Comparison of ENCODE assay signal across 9 mouse cellular contexts in genomic region chr1:172431836-172432586, GRCm38 (mm10). TPM values are rescaled to one million over a fixed set of nuclear protein-coding genes. Genes with fewer than 3 reads are reported as not detected.
A peak's percentile ranks its signal among the peaks of the same experiment; 100 is the strongest.
DNase-seq lines count a peak whose midpoint lies in the region; ATAC-seq and TF ChIP-seq lines count a peak whose summit lies in the region.
"Had no signal": no experiment of that assay in that cellular context is flagged by ENCODE, and none has a peak within 500 bp of the region (broad histone marks: within the 10 kb centered on the region; RNA-seq: fewer than 3 reads in every experiment).

No protein-coding gene starts in this region.

- no peak overlapping the region for H3K4me3 ChIP-seq in hindbrain, postnatal 0 days (ENCODE audit: low read length)
- H3K4me3 ChIP-seq in hindbrain, embryonic 12.5 days: no peak overlapping the region
- no peak overlapping the region for H3K4me3 ChIP-seq in hindbrain, embryonic 14.5 days (replicated peaks; ENCODE audit: low read length)
- H3K4me3 ChIP-seq: liver, embryonic 13.5 days had no signal

- H3K27me3 ChIP-seq in hindbrain, postnatal 0 days (ENCODE audit: insufficient read depth, low read length): no peaks in the 10 kb centered on the region
- no peaks in the 10 kb centered on the region for H3K27me3 ChIP-seq in hindbrain, embryonic 12.5 days
- no peaks in the 10 kb centered on the region for H3K27me3 ChIP-seq in hindbrain, embryonic 14.5 days (ENCODE audit: control insufficient read depth, insufficient read depth, low read length)
- H3K27me3 ChIP-seq: liver, embryonic 13.5 days had no signal

- no peaks in the 10 kb centered on the region for H3K36me3 ChIP-seq in hindbrain, postnatal 0 days (ENCODE audit: insufficient read depth, low read length)
- H3K36me3 ChIP-seq in hindbrain, embryonic 12.5 days: no peaks in the 10 kb centered on the region
- no peaks in the 10 kb centered on the region for H3K36me3 ChIP-seq in hindbrain, embryonic 14.5 days (replicated peaks; ENCODE audit: control insufficient read depth, insufficient read depth)
- H3K36me3 ChIP-seq: liver, embryonic 13.5 days had no signal

- no peaks in the 10 kb centered on the region for H3K4me1 ChIP-seq in hindbrain, postnatal 0 days (ENCODE audit: insufficient read depth, low read length)
- no peaks in the 10 kb centered on the region for H3K4me1 ChIP-seq in hindbrain, embryonic 12.5 days
- no peaks in the 10 kb centered on the region for H3K4me1 ChIP-seq in hindbrain, embryonic 14.5 days (replicated peaks; ENCODE audit: control insufficient read depth, insufficient read depth, low read length)

- no peak overlapping the region for H3K4me2 ChIP-seq in hindbrain, postnatal 0 days (ENCODE audit: low read depth, low read length)
- no peak overlapping the region for H3K4me2 ChIP-seq in hindbrain, embryonic 12.5 days (replicated peaks)
- H3K4me2 ChIP-seq in hindbrain, embryonic 14.5 days (replicated peaks): no peak overlapping the region
- H3K4me2 ChIP-seq: liver, embryonic 13.5 days had no signal

- no peak overlapping the region for H3K9ac ChIP-seq in hindbrain, postnatal 0 days (replicated peaks; ENCODE audit: low read length)
- no peak overlapping the region for H3K9ac ChIP-seq in hindbrain, embryonic 12.5 days
- no peak overlapping the region for H3K9ac ChIP-seq in hindbrain, embryonic 14.5 days
- H3K9ac ChIP-seq: liver, embryonic 13.5 days had no signal

- WGBS in hindbrain, postnatal 0 days: 49% methylated on average over 4 of the region's 4 CpGs
- WGBS in hindbrain, embryonic 12.5 days: 51% methylated on average over 4 of the region's 4 CpGs
- 54% methylated on average over 4 of the region's 4 CpGs for WGBS in hindbrain, embryonic 14.5 days

- H3K9me3 ChIP-seq in hindbrain, postnatal 0 days (ENCODE audit: low read length): no peaks in the 10 kb centered on the region
- H3K9me3 ChIP-seq in hindbrain, embryonic 12.5 days (replicated peaks): no peaks in the 10 kb centered on the region
- no peaks in the 10 kb centered on the region for H3K9me3 ChIP-seq in hindbrain, embryonic 14.5 days (ENCODE audit: control insufficient read depth, low read length)
- H3K9me3 ChIP-seq: liver, embryonic 13.5 days had no signal

- H3K27ac ChIP-seq in hindbrain, postnatal 0 days: no peak overlapping the region
- no peak overlapping the region for H3K27ac ChIP-seq in hindbrain, embryonic 12.5 days
- H3K27ac ChIP-seq in hindbrain, embryonic 14.5 days: no peak overlapping the region
- H3K27ac ChIP-seq: liver, embryonic 13.5 days had no signal

- TF ChIP-seq CTCF in hindbrain, postnatal 0 days (IDR thresholded peaks at IDR 0.05; ENCODE audit: low read depth): no peak

- peak; percentile 6 for DNase-seq in hindbrain, postnatal 0 days (ENCODE audit: low spot score)
- DNase-seq in gonadal fat pad, adult 2 months (ENCODE audit: low read depth): peak; percentile 89
- peak; percentile 62 for DNase-seq in kidney, adult 11 months
- peak; percentile 58 for DNase-seq in lung, postnatal 36 days
- DNase-seq in spleen, postnatal 10 days (ENCODE audit: low spot score in 2 of 2): no peak
- no peak for DNase-seq in right cerebral cortex, postnatal 4 days
- DNase-seq in hindbrain, embryonic 14.5 days (ENCODE audit: low spot score): no peak
- DNase-seq: liver, embryonic 13.5 days had no signal

- no peak for ATAC-seq in hindbrain, postnatal 0 days
- ATAC-seq in hindbrain, embryonic 12.5 days (ENCODE audit: low FRiP score): no peak
- ATAC-seq in hindbrain, embryonic 14.5 days (ENCODE audit: low FRiP score): no peak

RNA-seq across cellular contexts. Expression of gene Slamf9, which starts 43.1 kb away (rescaled TPM):
- not detected in 2 replicates for total RNA-seq in hindbrain, postnatal 0 days (2014; rRNA removed)
- 0.39 and 0.49 TPM in 2 replicates for polyA plus RNA-seq in hindbrain, postnatal 0 days (2015; fragmentation: Nextera tagmentation; extraction: Ambion mirVana)
- 0.27 and 0.40 TPM in 2 replicates for polyA plus RNA-seq in hindbrain, embryonic 12.5 days (2016; fragmentation: Nextera tagmentation; extraction: Ambion mirVana)
- polyA plus RNA-seq in gonadal fat pad, adult 2 months (2012; rRNA removed): 14.2 and 18.2 TPM in 2 replicates
- 0.15 and 0.26 TPM in 2 replicates for polyA plus RNA-seq in hindbrain, embryonic 14.5 days (2014; fragmentation: Nextera tagmentation; extraction: Ambion mirVana)

RNA-seq across cellular contexts. Expression of gene Igsf9, which starts 49.6 kb away (rescaled TPM):
- total RNA-seq in hindbrain, postnatal 0 days (2014; rRNA removed): 17.9 and 33.0 TPM in 2 replicates
- 10.5 and 13.5 TPM in 2 replicates for polyA plus RNA-seq in hindbrain, postnatal 0 days (2015; fragmentation: Nextera tagmentation; extraction: Ambion mirVana)
- 69.9 and 82.2 TPM in 2 replicates for polyA plus RNA-seq in hindbrain, embryonic 12.5 days (2016; fragmentation: Nextera tagmentation; extraction: Ambion mirVana)
- 17.5 and 19.5 TPM in 2 replicates for polyA plus RNA-seq in gonadal fat pad, adult 2 months (2012; rRNA removed)
- polyA plus RNA-seq in hindbrain, embryonic 14.5 days (2014; fragmentation: Nextera tagmentation; extraction: Ambion mirVana): 27.6 and 28.5 TPM in 2 replicates

RNA-seq across cellular contexts. Expression of gene Pigm, which starts 55.7 kb away (rescaled TPM):
- 12.2 and 14.7 TPM in 2 replicates for total RNA-seq in hindbrain, postnatal 0 days (2014; rRNA removed)
- 2.7 and 3.0 TPM in 2 replicates for polyA plus RNA-seq in hindbrain, postnatal 0 days (2015; fragmentation: Nextera tagmentation; extraction: Ambion mirVana)
- 9.4 and 9.8 TPM in 2 replicates for polyA plus RNA-seq in hindbrain, embryonic 12.5 days (2016; fragmentation: Nextera tagmentation; extraction: Ambion mirVana)
- polyA plus RNA-seq in gonadal fat pad, adult 2 months (2012; rRNA removed): 6.6 and 8.0 TPM in 2 replicates
- polyA plus RNA-seq in hindbrain, embryonic 14.5 days (2014; fragmentation: Nextera tagmentation; extraction: Ambion mirVana): 5.6 and 5.9 TPM in 2 replicates

Comparison
In these comparisons a context has a peak if more than half of its experiments do, and no peak if none do; other contexts are left out.
1. DNase-seq: peak in hindbrain, postnatal 0 days (single experiment), gonadal fat pad, adult 2 months (single experiment), kidney, adult 11 months (single experiment) and lung, postnatal 36 days (single experiment); none in spleen, postnatal 10 days (0 of 2), right cerebral cortex, postnatal 4 days (single experiment) and hindbrain, embryonic 14.5 days (single experiment).
2. RNA of gene Slamf9, which starts 43.1 kb away (polyA plus RNA-seq): 14.2 to 18.2 TPM in gonadal fat pad, adult 2 months; 0.39 to 0.49 TPM in hindbrain, postnatal 0 days, 0.27 to 0.40 TPM in hindbrain, embryonic 12.5 days and 0.15 to 0.26 TPM in hindbrain, embryonic 14.5 days; every median in the first group is over 10 times any median in the second.